Mouse (Mus musculus) right cerebral cortex, postnatal 10 days (tissue): Measurements from ENCODE around the gene Zfp36l2.

Experiments used
- DNase-seq, 2 experiments: peaks; one replicate each; pipeline ENCODE4 v3.0.0; 2021; ENCODE audit warnings: low spot score in 2 of 2

Gene Zfp36l2

GRCm38 (mm10) chr17:84177481-84177880 lies 10.3 kb downstream of the Zfp36l2 start:
- DNase-seq, result peak; percentile 27 to 34

GRCm38 (mm10) chr17:84176446-84176845 lies 11.3 kb downstream of the Zfp36l2 start:
- peak in 1 of 2 experiments; percentile 9 for DNase-seq

GRCm38 (mm10) chr17:84175196-84175595 lies 12.6 kb downstream of the Zfp36l2 start:
- DNase-seq, result peak; percentile 6 to 14

- DNase-seq, result peak in 1 of 2 experiments; percentile 14
Measured at GRCm38 (mm10) chr17:84167377-84167776, 20.4 kb downstream of the Zfp36l2 start.

- peak in 1 of 2 experiments; percentile 11 for DNase-seq
Measured at GRCm38 (mm10) chr17:84166135-84166860, 21.4 kb downstream of the Zfp36l2 start.

GRCm38 (mm10) chr17:84165735-84166134 lies 22.0 kb downstream of the Zfp36l2 start:
- DNase-seq, result peak in 1 of 2 experiments; percentile 6

- DNase-seq, result peak in 1 of 2 experiments; percentile 7
Measured at GRCm38 (mm10) chr17:84164146-84164545, 23.6 kb downstream of the Zfp36l2 start.

GRCm38 (mm10) chr17:84163066-84163785 lies 24.5 kb downstream of the Zfp36l2 start:
- DNase-seq, result peak in 1 of 2 experiments; percentile 16

- peak in 1 of 2 experiments; percentile 8 for DNase-seq
Measured at GRCm38 (mm10) chr17:84162211-84162760, 25.5 kb downstream of the Zfp36l2 start.

- peak; percentile 65 to 70 for DNase-seq
Measured at GRCm38 (mm10) chr17:84161231-84161854, 26.4 kb downstream of the Zfp36l2 start.

GRCm38 (mm10) chr17:84158891-84159290 lies 28.9 kb downstream of the Zfp36l2 start:
- peak in 1 of 2 experiments; percentile 14 for DNase-seq

- peak in 1 of 2 experiments; percentile 10 for DNase-seq
Measured at GRCm38 (mm10) chr17:84158461-84158795, 29.3 kb downstream of the Zfp36l2 start.

GRCm38 (mm10) chr17:84157743-84158460 lies 29.8 kb downstream of the Zfp36l2 start:
- DNase-seq, result no peak

- peak in 1 of 2 experiments; percentile 13 for DNase-seq
Measured at GRCm38 (mm10) chr17:84156748-84157742, 30.7 kb downstream of the Zfp36l2 start.

GRCm38 (mm10) chr17:84156227-84156573 lies 31.5 kb downstream of the Zfp36l2 start:
- DNase-seq, result peak in 1 of 2 experiments; percentile 10

- DNase-seq, result peak in 1 of 2 experiments; percentile 10
Measured at GRCm38 (mm10) chr17:84155516-84156226, 32.1 kb downstream of the Zfp36l2 start.

GRCm38 (mm10) chr17:84155029-84155338 lies 32.8 kb downstream of the Zfp36l2 start:
- DNase-seq, result peak in 1 of 2 experiments; percentile 4

GRCm38 (mm10) chr17:84154302-84155028 lies 33.3 kb downstream of the Zfp36l2 start:
- DNase-seq, result peak in 1 of 2 experiments; percentile 15
